Mouse (Mus musculus): ENCODE data around the gene Vmn2r17. TPM values are rescaled to one million over a fixed set of nuclear protein-coding genes. Genes with fewer than 3 reads are reported as not detected.
A peak's percentile ranks its signal among the peaks of the same experiment; 100 is the strongest.

Vmn2r17 gene
- polyA plus RNA-seq (2017; shearing (Covaris generic)) = not detected

DNA sequence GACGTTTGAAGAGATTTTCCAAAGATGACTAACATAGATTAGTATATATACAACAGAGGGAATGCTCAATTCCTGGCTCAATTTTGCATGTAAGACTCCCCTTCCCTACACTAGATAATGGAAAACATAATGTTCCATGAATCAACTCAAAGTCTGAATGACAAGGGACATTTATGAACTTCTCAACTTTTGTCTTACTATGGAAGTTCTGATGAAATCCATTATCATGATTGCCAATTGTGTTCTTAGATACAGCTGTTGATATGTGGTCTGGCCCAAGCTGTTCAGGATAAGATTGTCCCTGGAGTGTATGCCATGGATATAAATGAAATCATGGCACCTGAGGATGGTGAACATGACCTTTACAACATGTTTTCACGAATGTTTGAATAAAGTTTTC, at the start of gene Vmn2r17:
Gene Vmn2r17, plus strand, starts transcription at position 301 of the 400 bp plus-strand sequence.
- ATAC-seq = no peak

DNA sequence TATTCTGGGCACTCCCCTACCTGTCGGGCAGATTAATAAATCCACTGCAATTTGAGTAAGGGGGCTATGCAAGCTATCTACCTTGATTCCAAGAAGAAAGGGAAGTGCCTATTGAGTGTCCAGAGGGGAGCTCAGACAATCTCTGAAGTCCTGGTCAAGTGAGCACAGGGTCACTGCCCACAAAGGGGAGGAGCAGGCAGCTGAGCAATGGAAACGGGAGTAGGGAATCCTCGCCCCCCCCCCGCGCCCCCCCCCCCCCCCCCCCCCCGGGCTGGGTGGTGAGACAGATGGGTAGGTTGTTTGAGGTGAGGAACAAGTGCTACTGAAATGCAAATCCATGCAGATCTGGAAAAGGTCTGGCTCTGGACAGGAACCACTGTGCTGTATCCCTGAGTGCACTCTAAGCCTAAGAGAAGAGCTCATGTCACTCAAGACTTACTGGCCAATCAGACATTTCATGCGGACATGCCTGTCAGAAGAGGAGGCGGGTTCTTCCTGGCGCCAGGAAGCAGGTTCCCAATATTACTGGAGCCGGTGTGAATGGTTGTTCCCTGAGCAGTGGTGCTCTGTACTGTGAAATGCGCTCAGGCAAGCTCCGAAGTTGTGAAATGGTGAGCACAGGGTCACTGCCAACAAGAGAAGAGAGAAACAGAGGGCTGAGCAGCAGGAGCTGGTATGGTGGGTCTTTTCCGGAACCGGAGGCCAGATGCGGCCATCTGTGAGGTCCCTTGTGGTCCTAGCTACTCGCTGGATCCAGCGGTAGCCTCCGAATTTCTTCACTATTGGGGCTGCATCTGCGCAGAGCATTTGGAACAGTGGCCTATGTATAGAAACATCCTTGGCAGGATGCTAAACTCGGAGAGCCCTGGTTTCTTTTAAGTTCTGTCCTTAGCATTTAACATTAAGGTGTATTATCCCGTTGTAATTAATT, 47.4 kb downstream of the Vmn2r17 start:
- ATAC-seq = no peak

DNA sequence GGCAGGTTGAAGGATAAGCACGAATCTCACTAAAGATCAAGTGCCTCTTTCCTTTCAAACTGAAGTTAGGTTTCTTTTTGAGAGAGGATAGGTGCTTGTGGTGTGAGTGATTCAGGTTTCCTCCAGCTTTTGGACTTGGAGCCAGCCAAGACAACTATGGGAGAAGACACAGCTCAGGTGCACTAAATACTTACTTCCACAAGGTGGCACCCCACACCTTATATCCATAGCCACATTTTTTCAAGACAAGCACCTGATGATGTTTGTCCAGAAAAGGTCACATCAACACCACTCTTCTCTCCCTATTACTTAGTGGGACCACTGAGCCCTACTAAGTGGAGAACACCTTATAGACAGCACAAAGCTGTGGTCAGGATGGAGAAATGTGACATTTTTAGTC, 87.2 kb downstream of the Vmn2r17 start:
- ATAC-seq = peak; percentile 70

Other genes with a start within 250 kb of the Vmn2r17 start
- not detected for gene Vmn2r13, start 227.5 kb upstream of the Vmn2r17 start, polyA plus RNA-seq (2017; shearing (Covaris generic))
- not detected for gene Vmn2r14, start 195.0 kb upstream of the Vmn2r17 start, polyA plus RNA-seq (2017; shearing (Covaris generic))
- gene Vmn2r15, start 122.0 kb upstream of the Vmn2r17 start, polyA plus RNA-seq (2017; shearing (Covaris generic)) = not detected
- not detected for gene Vmn2r16, start 89.5 kb upstream of the Vmn2r17 start, polyA plus RNA-seq (2017; shearing (Covaris generic))
- gene Crlf2, start 139.3 kb downstream of the Vmn2r17 start, polyA plus RNA-seq (2017; shearing (Covaris generic)) = 1 to 10 TPM; 6.2 to 7.2 TPM

All from CD4-positive, CD25-positive, alpha-beta regulatory T cell, adult 4 months (primary cell).